Mouse (Mus musculus) urinary bladder, postnatal 36 days (tissue): ENCODE measurements around the gene Ppm1h.

Source experiments
- DNase-seq, 2 experiments: peaks; one replicate each; pipeline ENCODE4 v3.0.0; 2022; ENCODE audit warnings: low spot score in 2 of 2, mixed read lengths in 1 of 2

Ppm1h gene

DNA sequence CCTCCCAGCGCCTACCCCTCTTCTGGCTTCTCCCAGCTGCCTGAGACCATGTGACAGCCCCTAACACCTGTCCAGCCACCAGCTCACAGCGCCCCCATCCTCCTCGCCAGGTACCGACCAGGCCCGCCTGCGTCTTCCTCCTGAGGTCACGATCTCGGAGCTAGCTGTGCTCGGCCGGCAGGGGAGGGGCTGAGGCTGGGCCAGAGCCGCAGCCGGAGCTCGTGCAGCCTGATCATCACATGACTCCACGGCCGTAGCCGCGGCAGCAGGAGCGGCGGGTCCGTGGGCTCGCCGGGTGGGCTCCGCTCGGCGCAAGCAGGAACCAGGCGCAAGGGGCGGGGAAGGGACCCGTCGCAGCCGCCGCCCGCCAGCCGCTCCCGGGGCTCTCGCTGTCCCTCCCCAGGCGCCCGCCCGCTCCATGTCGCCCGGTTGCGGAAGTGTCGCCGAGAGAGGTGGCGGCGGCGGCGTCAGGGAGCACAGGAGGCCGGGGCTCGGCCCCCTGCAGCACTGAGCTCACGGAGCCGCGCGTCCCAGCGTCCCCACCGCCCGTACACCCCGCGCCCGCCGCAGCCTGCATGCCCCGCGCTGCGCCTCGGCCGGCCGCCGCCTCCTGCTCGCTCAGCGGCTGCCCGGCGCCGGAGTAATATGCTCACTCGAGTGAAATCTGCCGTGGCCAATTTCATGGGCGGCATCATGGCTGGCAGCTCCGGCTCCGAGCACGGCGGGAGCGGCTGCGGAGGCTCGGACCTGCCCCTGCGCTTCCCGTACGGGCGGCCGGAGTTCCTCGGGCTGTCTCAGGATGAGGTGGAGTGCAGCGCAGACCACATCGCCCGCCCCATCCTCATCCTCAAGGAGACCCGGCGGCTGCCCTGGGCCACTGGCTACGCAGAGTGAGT is at the start of gene Ppm1h:
TSS of gene Ppm1h (plus strand) at position 222 of the 896 bp plus-strand sequence.
- peak; percentile 56 to 80 for DNase-seq

DNA sequence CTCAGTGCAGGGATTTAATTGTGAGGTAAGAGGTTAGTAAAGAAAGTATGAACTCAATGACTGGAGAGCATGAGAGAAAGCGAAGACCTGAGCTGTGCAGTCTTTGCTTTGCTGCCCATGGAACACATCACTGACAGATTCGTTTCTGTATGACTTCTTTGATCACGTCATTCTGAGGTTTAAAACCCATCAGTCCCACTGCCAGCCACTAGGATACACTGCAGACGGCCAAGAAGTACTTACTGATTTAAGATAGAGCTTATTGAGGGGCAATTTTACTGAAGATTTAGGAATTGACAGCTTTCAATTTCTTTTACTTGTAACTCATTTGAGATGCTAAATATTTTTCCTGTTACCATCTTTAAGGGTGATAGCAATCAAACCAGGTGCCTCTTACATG is 49.6 kb upstream of the Ppm1h start:
- DNase-seq: no peak

DNA sequence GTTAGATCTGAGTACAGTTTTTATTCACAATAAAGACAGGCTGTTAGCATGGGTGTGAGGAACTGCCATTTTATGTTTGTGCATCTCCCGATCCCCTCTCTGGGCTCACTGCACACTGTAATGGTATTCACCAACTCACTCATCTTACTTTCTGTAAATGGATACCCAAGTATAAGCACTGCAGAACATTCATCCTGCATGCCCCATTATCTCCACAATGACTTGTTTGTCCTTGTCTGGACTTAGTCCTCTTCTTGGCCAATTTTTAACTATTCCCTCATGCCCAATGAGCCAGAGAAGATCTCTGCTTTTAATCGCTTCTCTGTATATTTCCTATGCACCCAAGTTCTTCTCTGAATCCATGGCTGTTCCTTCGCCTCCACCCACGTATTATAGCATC is 38.7 kb upstream of the Ppm1h start:
- DNase-seq: no peak

DNA sequence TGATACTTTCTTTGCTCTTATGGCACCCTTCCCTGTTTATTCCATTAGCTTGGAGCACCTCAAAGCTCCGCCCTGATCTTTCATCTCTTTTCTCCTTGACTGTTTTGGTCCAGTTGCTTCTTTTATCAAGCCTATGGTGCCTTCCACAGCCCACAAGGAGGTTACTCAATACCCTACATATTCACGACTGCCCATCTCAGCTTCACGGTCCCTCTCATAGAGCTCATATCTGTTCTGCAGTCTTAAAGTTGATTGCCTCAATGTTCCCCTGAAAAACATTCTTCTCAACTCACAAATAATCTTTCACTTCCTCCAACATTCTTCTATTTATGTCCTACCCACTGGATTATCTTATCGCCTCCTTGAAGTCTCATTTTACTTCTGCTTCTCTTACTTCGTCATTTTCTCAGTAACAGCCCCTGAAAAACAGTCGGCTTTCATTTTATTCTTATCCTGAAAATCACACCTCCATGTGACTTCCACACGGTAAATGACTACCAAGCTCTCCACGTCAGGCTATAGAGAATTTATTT is 37.2 kb upstream of the Ppm1h start:
- DNase-seq: no peak

DNA sequence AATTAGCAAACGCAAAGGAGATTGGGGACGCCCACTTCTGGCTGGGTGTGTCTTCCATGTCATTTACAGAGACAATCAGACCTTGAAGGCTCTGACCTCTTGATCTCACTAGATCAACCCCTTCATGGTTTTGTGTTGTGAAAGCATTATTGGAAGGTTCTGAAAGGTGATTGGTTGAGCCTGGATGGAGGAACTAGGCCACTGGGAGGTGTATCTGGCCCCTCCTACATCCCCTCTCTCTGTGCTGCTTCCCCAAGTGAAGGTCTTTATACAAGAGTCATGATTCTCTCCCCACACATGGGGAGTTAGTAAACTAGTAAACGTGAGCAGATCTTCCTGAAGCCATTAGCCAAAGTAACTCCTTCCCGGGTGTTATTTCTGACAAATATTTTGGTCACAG is 36.4 kb upstream of the Ppm1h start:
- DNase-seq: no peak

DNA sequence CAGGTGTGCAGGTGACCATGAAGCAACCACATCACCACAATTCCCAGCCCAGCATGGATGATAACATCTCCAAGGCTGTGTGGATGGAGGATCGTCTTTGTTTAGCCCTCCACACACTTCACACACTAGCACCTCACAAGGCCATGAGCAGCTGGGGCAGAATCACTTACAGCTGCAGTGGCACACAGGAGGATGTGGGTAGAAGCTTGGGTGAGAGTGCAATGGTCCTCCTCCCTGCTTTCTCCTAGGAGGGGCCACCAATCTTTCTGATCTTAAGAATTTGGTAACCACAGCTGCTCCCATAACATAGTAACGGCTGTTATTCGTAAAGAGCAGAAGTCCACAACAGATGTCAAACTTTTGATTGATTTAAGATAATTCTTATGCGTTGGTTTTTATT is 26.6 kb upstream of the Ppm1h start:
- no peak for DNase-seq

DNA sequence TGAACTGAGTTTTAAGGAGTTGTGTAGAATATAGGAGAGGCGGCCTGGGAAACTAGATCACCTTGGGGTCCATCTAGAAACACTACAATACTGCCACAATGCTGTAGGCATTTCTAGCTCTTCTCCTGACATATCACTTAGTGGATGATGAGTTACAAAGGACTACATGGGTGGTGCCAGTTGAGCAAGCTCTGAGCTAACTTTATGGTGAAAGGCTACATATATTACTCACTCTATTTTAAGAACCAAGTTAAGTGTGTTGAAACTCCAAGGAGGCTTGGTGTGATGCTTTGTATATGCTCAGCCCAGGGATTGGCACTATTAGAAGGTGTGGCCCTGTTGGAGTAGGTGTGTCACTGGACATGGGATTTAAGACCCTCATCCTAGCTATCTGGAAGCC is 26.0 kb upstream of the Ppm1h start:
- no peak for DNase-seq

DNA sequence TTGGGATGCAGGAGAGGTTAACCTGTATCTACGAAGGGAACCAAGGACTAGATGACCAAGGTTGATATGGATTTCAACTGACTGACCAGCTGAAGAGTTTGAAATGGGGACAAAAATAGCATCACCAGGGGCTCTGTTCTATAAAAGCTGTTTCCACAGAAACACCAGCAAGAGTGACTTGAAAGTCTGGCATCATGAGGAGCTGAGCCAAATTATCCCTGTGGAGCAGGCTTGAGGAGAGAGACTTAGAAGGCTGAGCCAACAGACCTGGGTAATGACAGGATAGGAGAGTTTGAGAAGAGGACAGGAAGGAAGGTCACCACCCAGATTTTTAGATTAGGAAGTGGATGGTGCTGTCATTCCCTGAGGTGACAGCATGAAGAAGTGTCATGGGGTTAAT is 12.9 kb upstream of the Ppm1h start:
- no peak for DNase-seq

DNA sequence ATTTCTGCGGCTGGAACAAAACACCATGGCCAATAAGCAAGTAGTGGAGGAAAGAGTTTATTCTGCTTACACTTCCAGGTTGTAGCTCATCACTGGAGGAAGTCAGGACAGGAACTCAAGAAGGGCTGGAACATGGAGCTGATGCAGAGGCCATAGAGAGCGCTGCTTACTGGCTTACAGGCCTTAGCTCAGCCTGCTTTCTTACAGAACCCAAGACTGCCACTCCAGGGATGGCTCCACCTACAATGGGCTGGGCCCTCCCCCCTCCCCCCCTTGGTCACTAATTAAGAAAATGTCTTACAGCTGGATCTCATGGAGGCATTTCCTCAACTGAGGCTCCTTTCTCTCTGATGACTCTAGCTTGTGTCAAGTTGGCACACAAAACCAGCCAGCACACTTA is 7.3 kb upstream of the Ppm1h start:
- DNase-seq: no peak

DNA sequence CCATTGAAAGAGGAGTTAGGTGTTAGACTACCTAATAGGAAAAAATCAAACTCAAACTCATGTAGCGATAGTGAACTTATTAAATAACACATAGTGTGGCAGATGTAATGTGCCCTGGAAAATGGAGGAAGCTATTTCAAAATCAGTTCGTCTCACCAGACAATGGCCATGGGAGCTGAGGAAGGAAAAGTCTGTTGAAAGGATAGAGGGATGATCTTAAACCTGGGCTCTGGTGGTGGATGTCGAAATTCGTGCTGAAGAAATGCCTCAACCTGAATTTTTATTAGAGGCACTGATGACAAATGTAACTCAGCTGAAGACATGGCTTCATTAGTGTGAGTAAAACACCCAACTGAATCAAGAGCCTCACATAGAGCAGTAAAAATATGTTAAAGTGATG is 6.5 kb upstream of the Ppm1h start:
- no peak for DNase-seq

DNA sequence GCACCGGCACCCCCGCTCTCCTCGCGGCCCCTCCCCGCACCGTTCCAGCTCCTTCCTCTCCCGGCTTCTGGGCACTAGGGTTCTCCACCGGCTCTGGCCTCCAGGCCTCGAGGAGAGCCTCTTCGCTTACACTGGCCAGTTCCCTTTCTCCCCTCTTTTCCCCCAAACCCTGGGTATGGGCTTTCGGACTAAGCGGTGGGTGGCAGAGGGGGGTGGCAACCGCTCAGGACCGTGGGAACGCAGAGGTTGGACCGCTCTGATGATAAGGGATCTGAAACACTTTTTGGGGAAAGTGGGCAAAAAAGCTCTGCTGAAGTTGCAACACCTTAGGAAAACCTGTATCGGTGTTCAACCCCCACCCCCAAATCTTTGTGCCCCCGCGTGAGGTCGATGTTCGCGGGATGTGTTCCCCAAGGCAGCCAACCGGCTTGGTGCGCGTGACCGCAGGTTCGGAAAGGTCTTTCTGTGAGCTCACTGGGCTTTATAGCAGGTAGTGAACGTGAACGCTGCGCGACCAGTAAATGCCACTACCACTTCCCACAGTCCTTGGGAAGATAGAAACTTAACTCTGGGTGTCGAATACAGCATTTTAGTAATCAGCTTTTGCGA is 979 bp downstream of the Ppm1h start:
- DNase-seq: peak; percentile 15 to 28

DNA sequence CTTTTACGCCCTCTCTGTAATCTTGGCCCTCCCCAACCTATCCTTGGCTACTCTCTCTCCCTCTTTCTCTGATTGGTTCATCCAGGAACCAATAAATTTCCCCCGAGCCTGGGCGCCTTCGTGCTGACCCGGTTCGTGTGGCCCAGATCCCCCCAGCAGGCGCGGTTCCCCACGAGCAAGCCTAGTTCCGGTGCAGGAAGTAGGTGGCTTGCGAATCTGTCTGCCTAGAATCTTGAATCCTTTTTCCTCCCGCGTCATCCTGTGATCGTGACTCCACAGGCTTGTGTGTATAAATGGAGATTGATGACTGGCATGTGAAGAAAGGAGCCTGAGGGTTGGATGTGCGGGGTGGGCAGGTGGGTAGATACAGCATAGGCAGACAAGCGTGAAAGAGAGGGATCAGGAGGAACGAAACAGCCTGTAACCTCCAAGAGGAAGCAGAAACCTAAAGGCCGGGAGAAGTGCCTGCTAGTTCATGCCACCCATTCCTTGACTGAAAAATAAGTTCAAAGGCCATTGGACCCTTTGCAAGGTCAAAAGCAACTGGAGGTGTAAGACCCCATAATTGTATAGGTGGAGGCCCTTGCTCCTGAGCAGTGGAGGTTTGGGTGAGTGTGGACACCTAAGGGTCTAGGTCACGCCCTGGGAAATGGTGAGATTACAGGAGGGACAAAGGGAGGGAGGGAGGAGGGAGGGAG is 2.0 kb downstream of the Ppm1h start:
- peak in 1 of 2 experiments; percentile 18 for DNase-seq

DNA sequence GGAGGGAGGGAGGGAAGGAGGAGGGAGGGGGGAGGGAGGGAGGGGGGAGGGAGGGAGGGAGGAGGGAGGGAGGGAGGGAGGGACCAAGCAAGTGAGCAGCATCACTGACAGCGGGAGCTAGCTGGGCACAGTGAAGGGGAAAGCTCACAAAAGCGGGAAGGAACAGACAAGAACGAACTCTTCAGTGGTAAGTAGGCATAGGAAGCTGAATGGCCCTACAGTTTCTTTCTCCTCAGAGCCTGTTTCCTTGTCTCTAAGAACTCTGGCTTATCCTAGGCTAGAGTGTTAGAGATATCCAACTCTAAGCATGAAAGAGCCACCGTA is 2.5 kb downstream of the Ppm1h start:
- no peak for DNase-seq

DNA sequence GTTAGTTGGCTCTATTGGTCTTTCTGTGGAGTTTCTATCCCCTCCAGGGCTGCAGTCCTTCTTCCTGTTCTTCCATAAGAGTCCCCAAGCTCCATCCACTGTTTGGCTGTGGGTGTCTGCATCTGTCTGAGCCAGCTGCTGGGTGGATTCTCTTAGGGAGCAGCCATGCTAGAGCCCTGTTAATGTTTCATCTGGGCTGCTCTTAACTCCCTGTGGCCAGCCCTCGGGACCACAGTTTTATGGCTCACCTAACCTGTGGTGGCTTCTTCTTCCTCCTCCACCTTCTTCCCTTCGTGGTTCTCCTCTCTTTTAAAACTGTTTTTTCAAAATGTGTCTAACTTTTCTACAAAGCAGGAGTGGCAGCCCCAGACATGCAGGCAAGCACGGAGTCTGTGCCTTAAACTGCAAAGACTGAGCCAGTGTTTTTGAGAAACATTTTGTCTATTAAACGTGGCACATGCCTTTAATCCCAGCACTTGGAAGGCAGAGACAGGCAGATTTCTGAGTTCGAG is 5.3 kb downstream of the Ppm1h start:
- DNase-seq: no peak

DNA sequence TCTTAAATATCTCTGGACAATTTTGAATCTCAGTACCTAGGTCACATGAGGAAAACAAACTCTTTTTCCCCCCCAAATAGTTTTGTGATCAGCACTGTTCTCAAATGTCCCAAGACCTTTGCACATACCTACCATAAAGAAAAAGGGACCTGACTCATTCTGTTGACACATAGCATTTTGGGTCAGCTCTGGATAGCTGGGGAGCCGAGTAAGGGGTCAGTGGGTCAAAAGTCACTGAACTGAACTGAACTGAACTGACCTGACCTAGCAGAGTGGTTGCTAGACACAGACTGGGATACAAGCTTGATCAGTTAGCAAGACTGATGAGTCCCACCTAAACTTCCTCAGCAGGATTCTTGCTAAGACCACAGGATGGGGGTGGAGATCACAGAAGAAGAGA is 6.7 kb downstream of the Ppm1h start:
- DNase-seq: no peak

DNA sequence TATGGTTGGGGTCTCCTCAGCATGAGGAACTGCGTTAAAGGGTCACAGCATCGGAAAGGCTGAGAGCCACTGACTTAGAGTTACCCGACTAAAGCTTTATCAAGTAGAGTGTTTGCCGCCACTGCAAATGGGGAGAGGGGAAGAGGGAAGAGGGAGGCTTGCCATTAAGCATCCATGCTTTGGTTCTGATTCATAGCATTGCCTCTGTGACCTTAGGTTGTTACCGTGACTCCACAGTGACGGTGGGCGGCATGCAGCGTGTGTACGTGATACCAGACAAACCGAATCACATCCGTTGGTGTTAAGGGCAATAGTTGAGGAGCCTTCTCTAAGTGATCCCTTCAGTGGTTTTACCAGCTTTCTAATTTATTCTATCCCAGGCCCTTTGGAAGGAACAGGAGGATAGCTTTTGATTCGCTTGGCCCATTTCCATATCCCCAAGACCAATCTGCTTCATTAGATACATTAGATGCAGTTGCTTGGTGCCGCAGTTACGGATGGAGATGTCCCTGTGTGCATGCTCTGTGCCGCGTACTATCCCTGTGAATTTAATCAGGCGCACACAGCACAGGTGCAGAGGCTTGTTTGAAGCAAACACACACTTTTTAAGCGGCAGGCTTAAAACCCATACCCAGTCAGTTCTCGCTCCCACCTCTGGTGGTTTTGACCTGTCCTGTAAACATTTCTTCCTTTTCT is 7.4 kb downstream of the Ppm1h start:
- DNase-seq: no peak

DNA sequence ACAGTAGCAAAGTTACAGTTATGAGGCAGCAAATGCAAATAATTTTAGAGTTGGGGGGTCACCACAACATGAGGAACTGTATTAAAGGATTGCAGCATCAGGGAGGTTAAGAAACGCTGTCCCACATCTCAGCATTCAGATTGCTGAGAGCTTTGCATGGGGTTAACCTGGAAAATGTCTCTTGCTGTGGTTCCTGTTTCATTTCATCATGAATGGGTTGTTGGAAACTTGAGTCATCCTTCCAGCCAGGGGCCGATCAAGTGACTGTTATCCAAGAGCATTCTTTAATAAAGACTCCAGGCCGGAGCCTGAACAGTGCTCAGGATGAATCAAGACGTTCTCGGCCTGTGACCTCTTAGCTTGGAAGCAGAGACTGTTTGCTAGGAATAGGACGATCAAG is 12.1 kb downstream of the Ppm1h start:
- DNase-seq: no peak

DNA sequence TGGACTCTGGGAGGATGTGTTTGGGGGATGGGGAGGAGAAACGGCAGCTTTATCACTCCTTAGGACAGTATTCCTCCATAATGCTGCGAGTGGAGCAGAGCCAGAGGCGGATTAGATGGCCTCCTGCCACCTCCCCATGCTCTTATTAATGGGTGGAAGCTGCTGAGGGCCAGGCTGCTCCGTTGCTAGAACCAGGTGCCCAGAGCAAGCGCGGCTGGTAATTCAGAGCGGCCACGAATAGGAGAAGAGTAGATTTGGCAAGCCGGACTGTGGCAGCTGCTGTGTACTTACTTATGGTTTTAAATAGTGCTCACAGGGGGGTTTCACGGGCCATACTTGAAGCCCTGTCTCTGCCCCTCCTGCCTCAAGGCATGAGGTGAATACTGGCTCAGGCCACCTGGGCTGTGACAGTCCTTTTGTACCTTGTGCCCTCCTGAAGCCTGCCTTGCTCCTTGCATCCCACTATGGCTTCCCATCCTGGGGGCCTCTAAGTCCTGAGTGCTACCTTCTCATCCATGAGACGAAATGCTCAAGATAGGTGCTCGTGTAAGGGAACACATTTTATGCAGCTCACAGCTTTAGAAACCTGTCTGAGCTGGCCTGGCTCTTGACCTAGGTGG is 14.7 kb downstream of the Ppm1h start:
- DNase-seq: no peak

DNA sequence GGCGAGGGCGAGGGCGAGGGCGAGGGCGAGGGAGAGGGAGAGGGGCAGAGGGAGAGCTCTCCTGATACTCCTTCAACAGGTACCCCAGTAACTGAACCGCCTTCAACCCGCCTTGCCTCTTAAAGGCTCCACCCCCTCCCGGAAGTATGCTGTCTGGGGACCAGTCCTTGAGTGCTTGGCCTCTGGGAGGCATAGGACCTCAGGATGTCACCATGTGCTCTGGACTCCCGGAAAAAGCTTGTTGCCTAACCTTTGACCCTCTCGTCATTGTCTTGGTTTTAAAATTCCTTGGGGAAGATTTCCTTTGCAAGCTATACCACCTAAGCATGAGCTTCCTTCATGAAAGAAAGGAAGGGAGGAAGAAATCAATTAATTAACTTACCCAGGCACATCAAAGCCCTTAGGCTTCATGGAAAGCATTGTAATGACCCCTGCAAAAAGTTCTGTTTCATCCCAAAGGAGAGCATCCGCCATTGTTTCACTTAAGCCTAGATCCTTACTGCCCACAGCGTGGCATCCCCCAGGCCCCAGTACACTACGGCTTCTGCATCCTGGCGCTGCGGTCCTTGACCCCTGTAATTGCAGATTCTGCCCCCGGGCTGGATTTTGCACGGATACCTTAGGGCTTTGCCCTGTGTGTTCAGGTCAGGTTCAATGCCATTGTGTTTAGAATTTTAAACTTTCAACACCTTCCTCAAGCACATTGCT is 15.5 kb downstream of the Ppm1h start:
- no peak for DNase-seq

DNA sequence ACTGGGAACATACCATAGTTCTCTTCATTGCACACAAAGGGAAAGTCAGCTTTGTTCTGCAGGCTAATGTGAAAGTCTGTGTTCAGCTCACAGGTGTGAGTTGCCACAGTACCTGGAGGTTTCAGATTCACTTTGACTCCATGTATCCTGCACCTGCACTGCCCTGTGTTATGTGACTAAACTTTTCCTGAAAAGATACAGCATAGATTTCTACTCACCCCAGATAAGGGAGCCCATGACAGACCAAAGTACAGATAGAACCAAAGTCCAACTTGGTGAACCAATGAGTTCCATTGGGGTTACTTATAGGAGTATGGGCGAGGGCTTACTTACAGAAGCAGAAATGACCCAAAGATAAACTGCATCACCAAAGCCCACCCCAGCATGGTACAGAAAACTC is 17.8 kb downstream of the Ppm1h start:
- no peak for DNase-seq

DNA sequence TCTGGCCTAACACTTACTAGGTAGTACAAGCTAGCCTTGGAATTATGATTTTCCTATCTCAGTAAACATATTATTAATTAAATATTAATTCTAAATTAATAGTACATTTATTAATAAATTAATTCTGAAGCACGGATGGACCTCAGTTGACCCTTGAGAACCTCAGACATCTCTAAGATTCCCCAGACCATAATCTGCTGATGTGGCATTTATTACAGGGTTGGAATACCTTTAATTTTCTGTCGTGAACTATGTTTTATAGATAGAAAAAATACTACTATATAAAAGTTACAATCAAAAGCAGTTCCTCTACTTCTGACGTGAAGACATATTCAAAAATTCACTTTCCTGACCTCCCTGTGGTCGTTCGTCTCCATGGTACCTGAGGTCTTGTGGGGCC is 19.8 kb downstream of the Ppm1h start:
- no peak for DNase-seq
